Mouse (Mus musculus) limb, embryonic 13.5 days (tissue): ENCODE measurements around the gene Gm49396. TPM values are rescaled to one million over a fixed set of nuclear protein-coding genes. Genes with fewer than 3 reads are reported as not detected.

Experiments
- ATAC-seq: fragments of 200-750 bp; cut with Nextera tagmentation; 2 replicates; pipeline ENCODE4 v1.8.0; 2017; ENCODE audit warnings: low read depth, moderate number of reproducible peaks, moderate TSS enrichment; ENCODE audit not compliant: low FRiP score
- H3K27ac ChIP-seq: fragments of 300-500 bp; sonication (generic); 2 replicates; pipeline ENCODE4 v1.5.1; 2015; ENCODE audit warnings: inconsistent platforms, mild to moderate bottlenecking, moderate library complexity
- H3K27me3 ChIP-seq: fragments of 300-500 bp; sonication (generic); 2 replicates; pipeline ENCODE4 v1.6.1; 2015; ENCODE audit warnings: mild to moderate bottlenecking, inconsistent platforms
- H3K36me3 ChIP-seq: fragments of 300-500 bp; sonication (generic); 2 replicates; pipeline ENCODE4 v1.6.1; 2015; ENCODE audit warnings: inconsistent platforms, mild to moderate bottlenecking, moderate library complexity
- H3K4me1 ChIP-seq: fragments of 300-500 bp; sonication (generic); 2 replicates; pipeline ENCODE4 v1.6.1; 2015; ENCODE audit warnings: inconsistent platforms
- H3K4me2 ChIP-seq: fragments of 300-500 bp; sonication (generic); replicated peaks from 2 replicates; pipeline ENCODE4 v1.6.1; 2015; ENCODE audit warnings: inconsistent platforms, mild to moderate bottlenecking, moderate library complexity
- H3K4me3 ChIP-seq: fragments of 300-500 bp; sonication (generic); 2 replicates; pipeline ENCODE4 v1.5.1; 2015; ENCODE audit warnings: moderate library complexity, mild to moderate bottlenecking, inconsistent platforms
- H3K9ac ChIP-seq: fragments of 300-500 bp; sonication (generic); 2 replicates; pipeline ENCODE4 v1.6.1; 2015; ENCODE audit warnings: mild to moderate bottlenecking, inconsistent platforms
- H3K9me3 ChIP-seq: fragments of 300-500 bp; sonication (generic); 2 replicates; pipeline ENCODE4 v1.6.1; 2016; ENCODE audit warnings: inconsistent platforms
- WGBS: fragments of 180-500 bp; shearing (Covaris S2); methylation state at CpG from one replicate; pipeline ENCODE4 v1.1.7; 2015; 5-methylcytosine and 5-hydroxymethylcytosine counted together
- polyA plus RNA-seq: library from polyadenylated mRNA; unstranded; fragments of >200 nt; fragmentation: Nextera tagmentation; extraction: Ambion mirVana; gene quantifications from 2 replicates; pipeline ENCODE4 v1.2.1, GENCODE M21; 2015

Gm49396 gene
- polyA plus RNA-seq, 1 experiment from 2014 or later: 14.1 TPM

- no peak overlapping the region for H3K27ac ChIP-seq
- H3K36me3 ChIP-seq: peaks cover 52% of the 10 kb centered on the region
- H3K9me3 ChIP-seq: no peaks in the 10 kb centered on the region
- H3K27me3 ChIP-seq: no peaks in the 10 kb centered on the region
- H3K4me1 ChIP-seq: peaks cover 21% of the 10 kb centered on the region
- WGBS: 42% methylated on average over 8 of the region's 8 CpGs
- peak overlapping the region; percentile 2; the same call in 1 of the 2 replicates for H3K4me3 ChIP-seq
- peak overlapping the region; percentile 88; the same call in 1 of the 2 replicates for H3K4me2 ChIP-seq
- no peak for ATAC-seq
- H3K9ac ChIP-seq: peak overlapping the region; percentile 75; the same call in 1 of the 2 replicates
Measured at GRCm38 (mm10) chr7:30532931-30533330, 30.2 kb upstream of the Gm49396 start.

- H3K4me1 ChIP-seq: peaks cover 21% of the 10 kb centered on the region
- H3K9me3 ChIP-seq: no peaks in the 10 kb centered on the region
- H3K4me3 ChIP-seq: peak overlapping the region; percentile 73
- H3K9ac ChIP-seq: peak overlapping the region; percentile 75
- H3K4me2 ChIP-seq: peak overlapping the region; percentile 88
- WGBS: 7% methylated on average over 24 of the region's 26 CpGs
- H3K36me3 ChIP-seq: peaks cover 48% of the 10 kb centered on the region
- no peaks in the 10 kb centered on the region for H3K27me3 ChIP-seq
- 0 out of 2 replicates have a peak overlapping the region, but pooled peaks have one; percentile 22 for H3K27ac ChIP-seq
- ATAC-seq: no peak; the same call in 1 of the 2 replicates
Measured at GRCm38 (mm10) chr7:30533941-30534632, 29.1 kb upstream of the Gm49396 start.

GRCm38 (mm10) chr7:30534633-30535577, 28.2 kb upstream of the Gm49396 start, which contains the start of gene Arhgap33:
Gene Arhgap33 (minus strand): TSS chr7:30535060.
- ATAC-seq: peak; percentile 95
- Histone ChIP-seq H3K4me1 (peaks cover 21% of the 10 kb centered on the region), H3K9me3 (no peaks in the 10 kb centered on the region), H3K9ac (peak within 1 kb of the TSS; percentile 75), H3K4me3 (peak within 1 kb of the TSS; percentile 73), H3K27me3 (no peaks in the 10 kb centered on the region), H3K36me3 (peaks cover 48% of the 10 kb centered on the region), H3K27ac (peak within 1 kb of the TSS; percentile 65; the same call in 1 of the 2 replicates), H3K4me2 (peak within 1 kb of the TSS; percentile 88)
- WGBS: under 1% methylated on average over 60 of the region's 84 CpGs

GRCm38 (mm10) chr7:30540572-30540971, 22.6 kb upstream of the Gm49396 start:
- no peak overlapping the region for H3K27ac ChIP-seq
- peaks cover 52% of the 10 kb centered on the region for H3K36me3 ChIP-seq
- no peaks in the 10 kb centered on the region for H3K9me3 ChIP-seq
- no peaks in the 10 kb centered on the region for H3K27me3 ChIP-seq
- ATAC-seq: no peak
- 88% methylated on average over 7 of the region's 7 CpGs for WGBS
- no peak overlapping the region for H3K4me3 ChIP-seq
- no peak overlapping the region for H3K4me2 ChIP-seq
- peaks cover 1% of the 10 kb centered on the region for H3K4me1 ChIP-seq
- no peak overlapping the region for H3K9ac ChIP-seq

- H3K27ac ChIP-seq: no peak overlapping the region
- H3K27me3 ChIP-seq: no peaks in the 10 kb centered on the region
- no peaks in the 10 kb centered on the region for H3K9me3 ChIP-seq
- peaks cover 75% of the 10 kb centered on the region for H3K36me3 ChIP-seq
- WGBS: 94% methylated on average over 2 of the region's 2 CpGs
- no peak overlapping the region for H3K4me3 ChIP-seq
- ATAC-seq: no peak
- H3K4me2 ChIP-seq: no peak overlapping the region
- H3K4me1 ChIP-seq: no peaks in the 10 kb centered on the region
- H3K9ac ChIP-seq: no peak overlapping the region
Measured at GRCm38 (mm10) chr7:30544327-30544726, 18.8 kb upstream of the Gm49396 start.

- H3K9ac ChIP-seq: no peak overlapping the region
- peaks cover 23% of the 10 kb centered on the region for H3K4me1 ChIP-seq
- H3K27ac ChIP-seq: no peak overlapping the region
- no peak overlapping the region for H3K4me2 ChIP-seq
- H3K9me3 ChIP-seq: no peaks in the 10 kb centered on the region
- no peaks in the 10 kb centered on the region for H3K27me3 ChIP-seq
- H3K4me3 ChIP-seq: no peak overlapping the region
- H3K36me3 ChIP-seq: peaks cover 50% of the 10 kb centered on the region
- WGBS: 87% methylated on average over 2 of the region's 2 CpGs
- no peak for ATAC-seq
Measured at GRCm38 (mm10) chr7:30549880-30550279, 13.3 kb upstream of the Gm49396 start.

- H3K4me3 ChIP-seq: 0 out of 2 replicates have a peak overlapping the region, but pooled peaks have one; percentile 68
- H3K9ac ChIP-seq: no peak overlapping the region
- H3K4me2 ChIP-seq: 0 out of 2 replicates have a peak overlapping the region, but pooled peaks have one; percentile 94
- H3K36me3 ChIP-seq: peaks cover 52% of the 10 kb centered on the region
- peaks cover 23% of the 10 kb centered on the region for H3K4me1 ChIP-seq
- no peaks in the 10 kb centered on the region for H3K9me3 ChIP-seq
- H3K27ac ChIP-seq: no peak overlapping the region
- ATAC-seq: no peak
- no peaks in the 10 kb centered on the region for H3K27me3 ChIP-seq
- 100% methylated on average over 1 of the region's 1 CpGs for WGBS
Measured at GRCm38 (mm10) chr7:30550603-30551002, 12.5 kb upstream of the Gm49396 start.

- no peaks in the 10 kb centered on the region for H3K27me3 ChIP-seq
- no peaks in the 10 kb centered on the region for H3K9me3 ChIP-seq
- ATAC-seq: peak; percentile 65
- H3K9ac ChIP-seq: peak overlapping the region; percentile 75
- peaks cover 23% of the 10 kb centered on the region for H3K4me1 ChIP-seq
- peak overlapping the region; percentile 95 for H3K27ac ChIP-seq
- WGBS: 3% methylated on average over 10 of the region's 10 CpGs
- peak overlapping the region; percentile 94 for H3K4me2 ChIP-seq
- H3K36me3 ChIP-seq: peaks cover 52% of the 10 kb centered on the region
- H3K4me3 ChIP-seq: peak overlapping the region; percentile 68
Measured at GRCm38 (mm10) chr7:30551445-30552101, 11.6 kb upstream of the Gm49396 start.

GRCm38 (mm10) chr7:30552102-30553020, 10.8 kb upstream of the Gm49396 start, which contains the start of the genes Hspb6 and Proser3:
Gene Hspb6 (plus strand): TSS chr7:30552178.
Gene Proser3 (minus strand): TSS chr7:30552299.
- Histone ChIP-seq H3K4me3 (peak within 1 kb of the TSS; percentile 68), H3K4me1 (peaks cover 23% of the 10 kb centered on the region), H3K4me2 (peak within 1 kb of the TSS; percentile 94), H3K9me3 (no peaks in the 10 kb centered on the region), H3K9ac (peak within 1 kb of the TSS; percentile 77), H3K27me3 (no peaks in the 10 kb centered on the region), H3K36me3 (peaks cover 56% of the 10 kb centered on the region), H3K27ac (peak within 1 kb of the TSS; percentile 95)
- ATAC-seq: peak; percentile 95
- WGBS: under 1% methylated on average over 44 of the region's 44 CpGs

- peaks cover 27% of the 10 kb centered on the region for H3K4me1 ChIP-seq
- H3K4me3 ChIP-seq: peak overlapping the region; percentile 68
- 5% methylated on average over 23 of the region's 23 CpGs for WGBS
- H3K36me3 ChIP-seq: peaks cover 51% of the 10 kb centered on the region
- ATAC-seq: no peak
- H3K27me3 ChIP-seq: no peaks in the 10 kb centered on the region
- peak overlapping the region; percentile 95 for H3K27ac ChIP-seq
- peak overlapping the region; percentile 94 for H3K4me2 ChIP-seq
- peak overlapping the region; percentile 77 for H3K9ac ChIP-seq
- no peaks in the 10 kb centered on the region for H3K9me3 ChIP-seq
Measured at GRCm38 (mm10) chr7:30553021-30553589, 10.0 kb upstream of the Gm49396 start.
